Mouse (Mus musculus) thymus, adult 2 months (tissue): Measurements from ENCODE around the gene Def8. TPM values are rescaled to one million over a fixed set of nuclear protein-coding genes. Genes with fewer than 3 reads are reported as not detected.
"Not testable (repeated sequence)": the region's sequence is repeated elsewhere in the genome, so short reads cannot be mapped to it uniquely, and the experiment has no call there.

Source experiments
- DNase-seq: peaks from one replicate; pipeline ENCODE4 v3.0.0; 2021
- H3K27ac ChIP-seq: fragments of 200-500 bp; 2 replicates; pipeline ENCODE4 v1.5.1; 2012; ENCODE audit warnings: low read length, control low read depth; ENCODE audit not compliant: control insufficient read depth, insufficient read depth
- H3K27me3 ChIP-seq: fragments of 200-500 bp; 2 replicates; pipeline ENCODE4 v1.6.1; 2012; ENCODE audit warnings: mild to moderate bottlenecking, low read length, moderate library complexity, mixed read lengths; ENCODE audit not compliant: control insufficient read depth, insufficient read depth
- H3K36me3 ChIP-seq: fragments of 200-500 bp; 2 replicates; pipeline ENCODE4 v1.6.1; 2012; ENCODE audit warnings: mild to moderate bottlenecking, low read length, moderate library complexity; ENCODE audit not compliant: control insufficient read depth, insufficient read depth
- H3K4me1 ChIP-seq: fragments of 200-500 bp; replicated peaks from 2 replicates; pipeline ENCODE4 v1.6.1; 2012; ENCODE audit warnings: low read length; ENCODE audit not compliant: control insufficient read depth, insufficient read depth
- H3K4me3 ChIP-seq: fragments of 200-500 bp; 2 replicates; pipeline ENCODE4 v1.5.1; 2012; ENCODE audit warnings: mild to moderate bottlenecking, low read length, control low read depth, moderate library complexity; ENCODE audit not compliant: control insufficient read depth, insufficient read depth
- CTCF ChIP-seq: fragments of 200-500 bp; IDR thresholded peaks from 2 replicates; pipeline ENCODE4 v1.5.1; 2012; ENCODE audit warnings: mild to moderate bottlenecking, control low read depth, low read length, moderate library complexity, borderline replicate concordance; ENCODE audit not compliant: control insufficient read depth, poor library complexity, insufficient read depth; ENCODE audit errors: extremely low read depth
- POLR2A ChIP-seq: fragments of 200-500 bp; IDR thresholded peaks from 2 replicates; pipeline ENCODE4 v1.6.1; 2012; ENCODE audit warnings: mild to moderate bottlenecking, low read length, control low read depth, moderate library complexity; ENCODE audit not compliant: control insufficient read depth, poor library complexity, insufficient read depth; ENCODE audit errors: extremely low read depth
- WGBS: fragments of 180-500 bp; shearing (Covaris S2); methylation state at CpG from one replicate; pipeline ENCODE4 v1.1.7; 2018; 5-methylcytosine and 5-hydroxymethylcytosine counted together
- polyA plus RNA-seq: library from polyadenylated mRNA; depleted of rRNA; stranded (reverse); fragments of >200 nt; gene quantifications from 2 replicates; pipeline ENCODE4 v1.2.3, GENCODE M21; 2012

The Def8 gene
- polyA plus RNA-seq, 1 experiment = 32.6 TPM

DNA sequence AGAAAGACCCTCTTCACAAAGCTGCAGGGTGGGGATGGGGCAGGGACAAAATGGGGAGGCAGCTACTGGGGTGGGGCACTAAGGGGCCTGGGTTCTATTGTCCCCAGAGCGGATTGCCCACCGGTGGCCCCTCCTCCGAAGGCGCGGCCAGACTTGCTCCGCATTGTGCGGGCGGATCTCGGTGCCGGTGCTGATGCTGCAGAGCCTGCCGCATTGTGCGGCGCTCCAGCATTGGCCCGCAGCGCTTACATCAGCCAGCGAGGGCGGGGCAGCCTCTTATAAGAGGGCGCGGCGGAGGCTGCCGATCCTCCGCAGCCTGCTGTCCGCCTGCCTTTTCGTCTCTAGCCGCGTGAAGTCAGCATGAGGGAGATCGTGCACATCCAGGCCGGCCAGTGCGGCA lies 12.1 kb upstream of the Def8 start, which contains the start of gene Tubb3:
TSS of gene Tubb3 (plus strand) at position 179 of the 400 bp plus-strand sequence.
- H3K4me3 ChIP-seq = peak within 1 kb of the TSS; percentile 53
- H3K27me3 ChIP-seq = peaks cover 3% of the 10 kb centered on the region; the same call in 1 of the 2 replicates
- H3K27ac ChIP-seq = no peak within 1 kb of the TSS
- no peak for DNase-seq
- TF ChIP-seq POLR2A (no peak), CTCF (no peak)
- H3K36me3 ChIP-seq = no peaks in the 10 kb centered on the region
- H3K4me1 ChIP-seq = peaks cover 70% of the 10 kb centered on the region
- WGBS = 1% methylated on average over 29 of the region's 29 CpGs

DNA sequence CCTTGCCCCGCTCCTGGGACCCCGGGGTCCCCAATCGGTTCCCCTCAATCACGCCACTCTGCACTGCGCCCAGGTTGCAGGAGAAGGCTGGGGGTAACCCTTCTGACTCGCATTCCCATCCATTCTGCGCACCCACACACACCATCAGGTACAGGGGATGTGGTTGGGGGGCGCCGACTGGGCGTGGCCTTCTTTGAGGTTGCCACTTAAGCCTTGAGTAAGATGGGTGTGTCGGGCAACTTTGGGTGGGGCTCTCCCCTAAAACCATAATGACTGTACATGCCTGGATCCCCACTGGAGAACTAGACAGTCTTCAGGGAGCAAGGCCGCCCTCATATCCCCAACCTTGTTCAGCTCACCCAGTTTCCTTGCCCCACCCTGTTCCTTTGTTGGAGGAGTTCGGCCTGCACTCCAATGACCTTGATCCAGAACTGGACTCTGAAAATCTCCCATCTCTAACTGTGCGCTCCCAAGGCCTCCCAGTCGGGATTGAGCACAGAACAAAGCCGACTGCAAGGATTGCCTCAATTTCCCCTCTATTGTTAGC lies 11.5 kb upstream of the Def8 start:
- Histone ChIP-seq H3K36me3 (no peaks in the 10 kb centered on the region), H3K27ac (no peak overlapping the region), H3K27me3 (peaks cover 3% of the 10 kb centered on the region; the same call in 1 of the 2 replicates), H3K4me1 (peaks cover 64% of the 10 kb centered on the region), H3K4me3 (peak overlapping the region; percentile 53)
- TF ChIP-seq POLR2A = no peak
- no peak for TF ChIP-seq CTCF
- WGBS = 11% methylated on average over 16 of the region's 16 CpGs
- no peak for DNase-seq

DNA sequence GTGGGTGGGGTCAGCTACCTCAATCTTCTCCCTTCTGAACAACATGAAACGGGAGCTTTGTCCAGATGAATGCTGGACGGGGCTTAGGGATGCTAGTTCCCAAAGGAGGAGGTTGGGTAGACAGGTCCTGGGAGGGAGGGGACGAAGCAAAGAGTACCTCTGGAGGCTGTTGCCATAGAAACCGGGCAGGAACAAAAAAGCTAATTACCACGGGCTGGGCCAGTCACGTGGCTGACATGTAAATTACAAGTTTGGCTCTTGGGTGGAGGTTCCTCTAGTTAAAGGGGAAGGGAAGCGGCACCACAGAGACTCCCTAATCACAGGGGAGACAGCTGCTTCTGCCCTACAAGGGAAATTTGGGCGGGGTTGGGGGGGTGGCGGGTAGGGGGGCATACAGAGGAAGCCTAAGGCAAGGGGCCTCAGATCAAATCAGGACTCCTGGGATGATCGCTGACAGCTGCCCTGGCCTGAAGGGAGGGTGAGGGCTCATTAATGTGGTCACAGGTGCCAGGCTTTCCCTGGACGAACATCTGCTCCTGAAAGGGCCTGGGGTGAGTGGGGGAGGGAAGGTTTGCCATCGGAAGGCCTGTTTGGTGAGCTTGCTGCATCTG lies 10.7 kb upstream of the Def8 start:
- no peak for TF ChIP-seq POLR2A
- no peak for TF ChIP-seq CTCF
- H3K27me3 ChIP-seq = peaks cover 3% of the 10 kb centered on the region; the same call in 1 of the 2 replicates
- H3K4me1 ChIP-seq = peaks cover 56% of the 10 kb centered on the region
- WGBS = 3% methylated on average over 12 of the region's 12 CpGs
- H3K27ac ChIP-seq = no peak overlapping the region
- DNase-seq = no peak
- no peaks in the 10 kb centered on the region for H3K36me3 ChIP-seq
- H3K4me3 ChIP-seq = no peak overlapping the region

DNA sequence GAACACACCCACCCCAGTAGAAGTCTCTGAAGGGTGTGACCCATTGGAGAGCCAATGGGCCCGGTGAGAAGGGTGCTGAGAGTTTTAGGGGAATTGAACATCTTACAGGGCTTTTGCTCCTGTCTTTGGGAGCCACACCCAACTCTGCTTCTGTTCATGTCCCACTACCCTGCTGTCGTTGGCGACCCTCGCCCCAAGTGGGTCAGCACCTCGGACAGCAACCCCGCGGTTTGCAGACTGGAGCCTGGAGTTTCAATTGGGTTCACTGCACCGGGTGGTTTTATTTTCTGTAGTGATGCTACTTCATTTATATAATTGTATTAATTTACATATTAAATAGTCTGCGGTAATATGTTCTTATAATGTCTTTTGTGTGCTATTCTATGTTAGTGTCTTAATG lies 9.1 kb upstream of the Def8 start:
- Histone ChIP-seq H3K36me3 (no peaks in the 10 kb centered on the region), H3K27ac (no peak overlapping the region), H3K4me3 (no peak overlapping the region), H3K4me1 (peaks cover 41% of the 10 kb centered on the region), H3K27me3 (peaks cover 3% of the 10 kb centered on the region; the same call in 1 of the 2 replicates)
- TF ChIP-seq CTCF = no peak
- no peak for TF ChIP-seq POLR2A
- no peak for DNase-seq
- 22% methylated on average over 9 of the region's 9 CpGs for WGBS

DNA sequence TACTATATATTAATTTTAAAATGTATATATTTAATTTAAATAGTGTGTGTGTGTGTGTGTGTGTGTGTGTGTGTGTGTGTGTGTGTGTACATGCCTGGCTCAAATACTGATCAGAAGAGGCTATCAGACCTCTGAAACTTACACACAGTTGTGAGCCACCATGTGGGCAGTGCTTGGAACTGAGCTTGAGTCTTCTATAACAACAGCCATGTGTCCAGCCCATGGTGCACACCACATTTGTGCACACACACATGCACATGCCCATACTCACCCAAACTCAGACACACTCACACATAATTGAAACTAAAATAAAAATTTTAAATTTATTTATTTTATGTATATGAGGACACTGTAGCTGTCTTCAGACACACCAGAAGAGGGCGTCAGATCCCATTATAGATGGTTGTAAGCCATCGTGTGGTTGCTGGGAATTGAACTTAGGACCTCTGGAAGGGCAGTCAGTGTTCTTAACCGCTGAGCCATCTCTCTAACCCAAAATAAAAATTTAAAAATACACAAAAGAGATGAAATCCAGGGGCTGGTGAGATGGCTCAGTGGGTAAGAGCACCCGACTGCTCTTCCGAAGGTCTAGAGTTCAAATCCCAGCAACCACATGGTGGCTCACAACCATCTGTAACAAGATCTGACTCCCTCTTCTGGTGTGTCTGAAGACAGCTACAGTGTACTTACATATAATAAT lies 8.2 kb upstream of the Def8 start:
- 91% methylated on average over 5 of the region's 5 CpGs for WGBS
- not testable (repeated sequence) for H3K36me3 ChIP-seq, H3K27ac ChIP-seq, DNase-seq, H3K27me3 ChIP-seq, H3K4me3 ChIP-seq
- H3K4me1 ChIP-seq = peaks cover 32% of the 10 kb centered on the region

DNA sequence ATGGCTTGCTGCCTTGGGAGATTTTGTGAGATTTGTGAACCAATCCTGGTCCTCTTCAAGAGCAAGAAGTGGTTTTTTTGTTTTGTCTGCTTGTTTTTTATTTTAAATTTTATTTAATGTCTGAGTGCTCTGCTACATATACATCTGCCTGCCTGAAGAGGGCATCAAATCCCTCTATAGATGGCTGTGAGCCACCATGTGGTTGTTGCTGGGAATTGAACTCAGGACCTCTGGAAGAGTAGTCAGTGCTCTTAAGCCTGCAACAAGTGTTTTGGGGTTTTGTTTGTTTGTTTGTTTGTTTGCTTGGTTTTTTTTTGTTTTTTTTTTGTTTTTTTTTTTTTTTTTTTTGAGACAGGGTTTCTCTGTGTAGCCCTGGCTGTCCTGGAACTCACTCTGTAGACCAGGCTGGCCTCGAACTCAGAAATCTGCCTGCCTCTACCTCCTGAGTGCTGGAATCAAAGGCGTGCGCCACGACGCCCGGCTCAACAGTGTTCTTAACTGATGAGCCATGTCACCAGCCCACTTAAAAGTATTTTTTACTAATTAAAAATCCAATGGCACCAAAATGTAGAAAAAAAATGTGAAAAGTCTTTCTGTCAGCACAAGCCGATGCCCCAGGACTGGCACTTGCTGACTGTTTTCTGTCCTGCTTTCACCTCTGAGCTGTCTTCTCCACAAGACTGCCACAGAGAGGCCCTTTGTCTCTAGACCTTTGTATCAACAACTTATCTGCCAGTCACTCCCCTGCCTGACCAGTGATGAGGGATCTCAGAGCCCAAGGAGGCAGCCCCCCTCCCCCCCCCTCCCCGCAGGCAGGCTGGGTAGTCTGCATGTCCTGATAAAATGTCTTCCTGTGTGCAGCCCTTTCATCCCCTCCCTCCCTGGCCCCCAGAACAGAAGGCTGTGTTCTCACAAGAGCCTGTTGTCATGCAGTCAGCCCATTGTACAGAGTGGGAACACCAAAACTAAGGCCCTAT lies 7.1 kb upstream of the Def8 start:
- Histone ChIP-seq H3K4me1 (peaks cover 23% of the 10 kb centered on the region), H3K4me3 (no peak overlapping the region), H3K27me3 (peaks cover 3% of the 10 kb centered on the region; the same call in 1 of the 2 replicates), H3K36me3 (no peaks in the 10 kb centered on the region), H3K27ac (no peak overlapping the region)
- whole genome bisulfite sequencing = 83% methylated on average over 8 of the region's 8 CpGs
- no peak for TF ChIP-seq POLR2A
- no peak for TF ChIP-seq CTCF
- no peak for DNase-seq
